Comparison of ENCODE assay signal across 8 mouse cellular contexts in genomic region chr5:117358725-117359124, GRCm38 (mm10). TPM values are rescaled to one million over a fixed set of nuclear protein-coding genes. Genes with fewer than 3 reads are reported as not detected.
A peak's percentile ranks its signal among the peaks of the same experiment; 100 is the strongest.
DNase-seq lines count a peak whose midpoint lies in the region; ATAC-seq and TF ChIP-seq lines count a peak whose summit lies in the region.

No protein-coding gene starts in this region.

- H3K9ac ChIP-seq in heart, postnatal 0 days (replicated peaks; ENCODE audit: low read depth, low read length) = no peak overlapping the region
- no peak overlapping the region for H3K9ac ChIP-seq in lung, embryonic 14.5 days

- peak overlapping the region; percentile 83 for H3K4me2 ChIP-seq in heart, postnatal 0 days (ENCODE audit: low read depth, low read length)
- peak overlapping the region; percentile 87 for H3K4me2 ChIP-seq in lung, embryonic 14.5 days

- peaks cover 33% of the 10 kb centered on the region for H3K4me1 ChIP-seq in embryonic fibroblast, embryonic 13.5 days (ENCODE audit: control insufficient read depth, insufficient read depth, low read length)
- H3K4me1 ChIP-seq in heart, postnatal 0 days (ENCODE audit: control insufficient read depth, insufficient read depth) = peaks cover 65% of the 10 kb centered on the region
- H3K4me1 ChIP-seq in lung, embryonic 14.5 days (ENCODE audit: insufficient read depth) = peaks cover 30% of the 10 kb centered on the region

- TF ChIP-seq CTCF in embryonic fibroblast, embryonic 13.5 days (IDR thresholded peaks at IDR 0.05; ENCODE audit: borderline replicate concordance, insufficient read depth, low read length) = peak; percentile 76
- TF ChIP-seq CTCF in heart, postnatal 0 days (IDR thresholded peaks at IDR 0.05; ENCODE audit: low read depth) = peak; percentile 55
- TF ChIP-seq CTCF in layer of hippocampus, adult 2 months (conservative IDR thresholded peaks at IDR 0.05) = peak; percentile 95
- TF ChIP-seq CTCF in lung, embryonic 14.5 days (IDR thresholded peaks at IDR 0.05; ENCODE audit: low read depth) = peak; percentile 67

- TF ChIP-seq EP300 in heart, postnatal 0 days (IDR thresholded peaks at IDR 0.05; ENCODE audit: low read depth) = no peak

- H3K9me3 ChIP-seq in heart, postnatal 0 days (replicated peaks; ENCODE audit: control insufficient read depth, low read length) = no peaks in the 10 kb centered on the region
- no peaks in the 10 kb centered on the region for H3K9me3 ChIP-seq in lung, embryonic 14.5 days (ENCODE audit: low read depth, low read length)

- no peak for TF ChIP-seq POLR2A in embryonic fibroblast, embryonic 13.5 days (IDR thresholded peaks at IDR 0.05; ENCODE audit: low read depth, low read length)

- peak; percentile 66 for DNase-seq in CD4-positive helper T cell, adult 2 months (ENCODE audit: low read depth, low spot score)
- peak; percentile 79 for DNase-seq in adrenal gland, postnatal 25 days
- DNase-seq in heart, postnatal 0 days (ENCODE audit: low spot score) = peak; percentile 45
- DNase-seq in layer of hippocampus, adult 2 months (ENCODE audit: low spot score in 2 of 2) = peak; percentile 71 to 86
- peak; percentile 83 for DNase-seq in lung, embryonic 14.5 days
- DNase-seq in ovary, postnatal 10 days (ENCODE audit: low spot score) = peak; percentile 49
- peak; percentile 87 to 93 for DNase-seq in thymus, postnatal 10 days (ENCODE audit: low spot score in 2 of 2)

- no peaks in the 10 kb centered on the region for H3K27me3 ChIP-seq in heart, postnatal 0 days (ENCODE audit: control insufficient read depth, insufficient read depth, low read length)
- no peaks in the 10 kb centered on the region for H3K27me3 ChIP-seq in lung, embryonic 14.5 days (ENCODE audit: insufficient read depth, low read length)

- peak overlapping the region; percentile 94; the same call in 1 of the 2 replicates for H3K27ac ChIP-seq in embryonic fibroblast, embryonic 13.5 days (ENCODE audit: insufficient read depth, low read length)
- 0 out of 2 replicates have a peak overlapping the region, but pooled peaks have one; percentile 93 for H3K27ac ChIP-seq in heart, postnatal 0 days (ENCODE audit: low read depth)
- H3K27ac ChIP-seq in layer of hippocampus, adult 2 months = peak overlapping the region; percentile 95
- H3K27ac ChIP-seq in lung, embryonic 14.5 days (ENCODE audit: low read depth) = no peak overlapping the region

- peak overlapping the region; percentile 100 for H3K4me3 ChIP-seq in embryonic fibroblast, embryonic 13.5 days (ENCODE audit: insufficient read depth, low read length)
- H3K4me3 ChIP-seq in heart, postnatal 0 days (ENCODE audit: low read depth, low read length) = peak overlapping the region; percentile 86
- peak overlapping the region; percentile 97 for H3K4me3 ChIP-seq in layer of hippocampus, adult 2 months
- peak overlapping the region; percentile 92; the same call in 1 of the 2 replicates for H3K4me3 ChIP-seq in lung, embryonic 14.5 days (ENCODE audit: low read depth, low read length)

- no peak for ATAC-seq in heart, postnatal 0 days (ENCODE audit: insufficient read depth, low read depth)
- no peak for ATAC-seq in lung, embryonic 14.5 days (ENCODE audit: insufficient read depth)

- H3K36me3 ChIP-seq in heart, postnatal 0 days (replicated peaks; ENCODE audit: control insufficient read depth, insufficient read depth, low read length) = peaks cover 2% of the 10 kb centered on the region; the same call in 1 of the 2 replicates
- peaks cover 7% of the 10 kb centered on the region; the same call in 1 of the 2 replicates for H3K36me3 ChIP-seq in lung, embryonic 14.5 days (ENCODE audit: insufficient read depth)

- WGBS in heart, postnatal 0 days = 46% methylated on average over 11 of the region's 11 CpGs
- WGBS in lung, embryonic 14.5 days = 43% methylated on average over 11 of the region's 11 CpGs

RNA-seq across cellular contexts. Expression of gene Wsb2, which starts 1.6 kb away (rescaled TPM):
- 124 and 135 TPM in 2 replicates for total RNA-seq in adrenal gland, postnatal 25 days (2021)
- polyA plus RNA-seq in embryonic fibroblast, embryonic 13.5 days (2011; ENCODE audit: insufficient read length, low read depth, missing spikeins) = 109 and 138 TPM in 2 replicates
- 137 and 139 TPM in 2 replicates for total RNA-seq in heart, postnatal 0 days (2014; rRNA removed; ENCODE audit: low replicate concordance)
- 77.4 and 83.2 TPM in 2 replicates for polyA plus RNA-seq in heart, postnatal 0 days (2015; fragmentation: Nextera tagmentation; extraction: Ambion mirVana)
- total RNA-seq in layer of hippocampus, adult 2 months (2021) = 100 to 1,000 TPM; 262 to 264 TPM
- 67.1 and 70.9 TPM in 2 replicates for polyA plus RNA-seq in lung, embryonic 14.5 days (2014; fragmentation: Nextera tagmentation; extraction: Ambion mirVana)

RNA-seq across cellular contexts. Expression of gene Rfc5, which starts 30.1 kb away (rescaled TPM):
- 16.9 and 17.8 TPM in 2 replicates for total RNA-seq in adrenal gland, postnatal 25 days (2021)
- 38.8 and 51.0 TPM in 2 replicates for polyA plus RNA-seq in embryonic fibroblast, embryonic 13.5 days (2011; ENCODE audit: insufficient read length, low read depth, missing spikeins)
- total RNA-seq in heart, postnatal 0 days (2014; rRNA removed; ENCODE audit: low replicate concordance) = 19.8 and 36.3 TPM in 2 replicates
- polyA plus RNA-seq in heart, postnatal 0 days (2015; fragmentation: Nextera tagmentation; extraction: Ambion mirVana) = 19.2 and 19.4 TPM in 2 replicates
- 10 to 100 TPM; 13.8 to 18.5 TPM for total RNA-seq in layer of hippocampus, adult 2 months (2021)
- 127 and 145 TPM in 2 replicates for polyA plus RNA-seq in lung, embryonic 14.5 days (2014; fragmentation: Nextera tagmentation; extraction: Ambion mirVana)

RNA-seq across cellular contexts. Expression of gene Vsig10, which starts 39.8 kb away (rescaled TPM):
- 18.2 and 34.2 TPM in 2 replicates for total RNA-seq in adrenal gland, postnatal 25 days (2021)
- 7.5 and 9.3 TPM in 2 replicates for polyA plus RNA-seq in embryonic fibroblast, embryonic 13.5 days (2011; ENCODE audit: insufficient read length, low read depth, missing spikeins)
- total RNA-seq in heart, postnatal 0 days (2014; rRNA removed; ENCODE audit: low replicate concordance) = 11.6 and 13.1 TPM in 2 replicates
- 7.0 and 7.2 TPM in 2 replicates for polyA plus RNA-seq in heart, postnatal 0 days (2015; fragmentation: Nextera tagmentation; extraction: Ambion mirVana)
- total RNA-seq in layer of hippocampus, adult 2 months (2021) = 1 to 10 TPM; 1.5 to 2.1 TPM
- 6.8 and 7.0 TPM in 2 replicates for polyA plus RNA-seq in lung, embryonic 14.5 days (2014; fragmentation: Nextera tagmentation; extraction: Ambion mirVana)

RNA-seq across cellular contexts. Expression of gene Ksr2, which starts 55.1 kb away (rescaled TPM):
- 4.7 and 6.2 TPM in 2 replicates for total RNA-seq in adrenal gland, postnatal 25 days (2021)
- polyA plus RNA-seq in embryonic fibroblast, embryonic 13.5 days (2011; ENCODE audit: insufficient read length, low read depth, missing spikeins) = not detected in 2 replicates
- total RNA-seq in heart, postnatal 0 days (2014; rRNA removed; ENCODE audit: low replicate concordance) = under 0.01 TPM in 1 of 2 replicates, not detected in the other
- 0.01 TPM in 1 of 2 replicates, not detected in the other for polyA plus RNA-seq in heart, postnatal 0 days (2015; fragmentation: Nextera tagmentation; extraction: Ambion mirVana)
- 10 to 100 TPM; 40.3 to 44.6 TPM for total RNA-seq in layer of hippocampus, adult 2 months (2021)
- 0.36 and 0.39 TPM in 2 replicates for polyA plus RNA-seq in lung, embryonic 14.5 days (2014; fragmentation: Nextera tagmentation; extraction: Ambion mirVana)
